Mouse (Mus musculus) C2C12 (cell line): ENCODE measurements at regions not wholly inside any gene's neighbourhood (a gene's known extent, or its start where the extent isn't known, plus 50 kb on each side); places are given as distances from the start of the nearest gene placed in this dataset.

Experiments
- H3K27me3 ChIP-seq: one replicate; pipeline ENCODE4 v1.6.1; 2011; ENCODE audit not compliant: control insufficient read depth, insufficient read depth, insufficient read length
- H3K36me3 ChIP-seq: one replicate; pipeline ENCODE4 v1.6.1; 2011; ENCODE audit not compliant: control insufficient read depth, insufficient read depth
- H3K4me3 ChIP-seq: one replicate; pipeline ENCODE4 v1.5.1; 2011; ENCODE audit warnings: mild to moderate bottlenecking, control low read depth; ENCODE audit not compliant: poor library complexity, insufficient read depth, severe bottlenecking
- H3K79me2 ChIP-seq: one replicate; pipeline ENCODE4 v1.6.1; 2011; ENCODE audit not compliant: control insufficient read depth, insufficient read depth
- H3K79me3 ChIP-seq: one replicate; pipeline ENCODE4 v1.6.1; 2011; ENCODE audit warnings: low read depth, control low read depth
- H3ac ChIP-seq: one replicate; pipeline ENCODE3; 2011; ENCODE audit warnings: low read depth; ENCODE audit not compliant: control insufficient read depth, insufficient read length
- CEBPB ChIP-seq: IDR thresholded peaks from one replicate; pipeline ENCODE4 v1.6.1; 2011; ENCODE audit warnings: low read depth, mild to moderate bottlenecking, control low read depth, moderate library complexity
- CTCF ChIP-seq: IDR thresholded peaks from one replicate; pipeline ENCODE4 v1.5.1; 2011; ENCODE audit not compliant: control insufficient read depth, insufficient read depth, insufficient read length
- FOSL1 ChIP-seq: IDR thresholded peaks from one replicate; pipeline ENCODE4 v1.8.0; 2011; ENCODE audit warnings: mild to moderate bottlenecking, low read length; ENCODE audit not compliant: poor library complexity, insufficient read depth, severe bottlenecking
- MAX ChIP-seq: IDR thresholded peaks from one replicate; pipeline ENCODE4 v1.6.1; 2011; ENCODE audit warnings: mild to moderate bottlenecking, control low read depth
- MYOD1 ChIP-seq: IDR thresholded peaks from one replicate; pipeline ENCODE4 v1.6.1; 2011; ENCODE audit warnings: low read depth; ENCODE audit not compliant: control insufficient read depth, insufficient read length
- MYOG ChIP-seq: IDR thresholded peaks from one replicate; pipeline ENCODE4 v1.6.1; 2011; ENCODE audit not compliant: control insufficient read depth, insufficient read length; ENCODE audit errors: extremely low read depth
- USF1 ChIP-seq: IDR thresholded peaks from one replicate; pipeline ENCODE4 v1.6.1; 2011; ENCODE audit warnings: low read depth, mild to moderate bottlenecking, control low read depth, moderate library complexity

GRCm38 (mm10) chr17:14538527-14538926 is 155.5 kb downstream of the Thbs2 start:
- no peaks in the 10 kb centered on the region for H3K79me3 ChIP-seq
- H3ac ChIP-seq = no peak overlapping the region
- no peak for TF ChIP-seq MYOD1

GRCm38 (mm10) chr17:14532979-14533314 is 161.1 kb downstream of the Thbs2 start:
- Histone ChIP-seq H3K79me3 (no peaks in the 10 kb centered on the region), H3ac (no peak overlapping the region), H3K4me3 (no peak overlapping the region), H3K27me3 (no peaks in the 10 kb centered on the region), H3K36me3 (no peaks in the 10 kb centered on the region), H3K79me2 (no peaks in the 10 kb centered on the region)
- no peak for TF ChIP-seq FOSL1
- TF ChIP-seq MAX = no peak
- no peak for TF ChIP-seq USF1
- TF ChIP-seq CTCF = no peak
- TF ChIP-seq MYOD1 = no peak
- no peak for TF ChIP-seq CEBPB
- TF ChIP-seq MYOG = no peak

More at GRCm38 (mm10) chr17:14538527-14538926, 155.5 kb downstream of the Thbs2 start:
- Histone ChIP-seq H3K36me3 (no peaks in the 10 kb centered on the region), H3K27me3 (no peaks in the 10 kb centered on the region), H3K79me2 (no peaks in the 10 kb centered on the region), H3K4me3 (no peak overlapping the region)

- H3K79me3 ChIP-seq = no peaks in the 10 kb centered on the region
- H3ac ChIP-seq = no peak overlapping the region
- no peak overlapping the region for H3K4me3 ChIP-seq
- no peaks in the 10 kb centered on the region for H3K36me3 ChIP-seq
- no peaks in the 10 kb centered on the region for H3K79me2 ChIP-seq
- H3K27me3 ChIP-seq = no peaks in the 10 kb centered on the region
- TF ChIP-seq MYOD1 (no peak), MAX (no peak), FOSL1 (no peak), CEBPB (no peak), USF1 (no peak), CTCF (no peak), MYOG (no peak)
Measured at GRCm38 (mm10) chr17:14532298-14532978, 161.6 kb downstream of the Thbs2 start.

DNA sequence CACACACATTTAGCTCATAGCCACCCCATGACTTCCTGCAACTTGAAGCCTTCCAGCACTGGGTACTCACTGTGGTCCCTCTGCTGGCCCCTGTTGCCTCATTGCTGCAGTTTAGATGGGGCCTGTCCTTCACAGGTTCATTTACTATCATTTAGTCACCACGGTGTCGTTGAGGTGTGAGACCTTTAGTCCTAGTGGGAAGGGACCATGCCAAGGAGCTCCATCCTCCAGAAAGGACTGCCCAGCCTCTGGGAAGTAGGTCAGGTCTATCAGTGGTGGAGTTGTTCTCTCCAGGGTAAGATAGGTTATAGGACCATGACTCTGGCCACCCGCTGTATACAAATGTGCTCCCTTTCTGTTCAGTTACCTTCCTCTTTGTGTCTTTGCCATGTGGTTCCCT is 162.2 kb downstream of the Thbs2 start:
- Histone ChIP-seq H3K36me3 (no peaks in the 10 kb centered on the region), H3ac (no peak overlapping the region), H3K79me3 (no peaks in the 10 kb centered on the region), H3K4me3 (no peak overlapping the region), H3K27me3 (no peaks in the 10 kb centered on the region), H3K79me2 (no peaks in the 10 kb centered on the region)
- TF ChIP-seq MYOD1 = no peak
- TF ChIP-seq CEBPB = no peak
- TF ChIP-seq CTCF = no peak
- no peak for TF ChIP-seq MAX
- TF ChIP-seq FOSL1 = no peak
- TF ChIP-seq MYOG = no peak
- no peak for TF ChIP-seq USF1

- Histone ChIP-seq H3K4me3 (no peak overlapping the region), H3K79me2 (no peaks in the 10 kb centered on the region)
- TF ChIP-seq CEBPB (no peak), MYOD1 (no peak), FOSL1 (no peak), MAX (no peak), CTCF (no peak), MYOG (no peak), USF1 (no peak)
Measured at GRCm38 (mm10) chr17:14527691-14528090, 166.3 kb downstream of the Thbs2 start.

GRCm38 (mm10) chr17:14525255-14525654 is 168.8 kb downstream of the Thbs2 start:
- no peaks in the 10 kb centered on the region for H3K79me2 ChIP-seq
- no peak for TF ChIP-seq CTCF
- no peak for TF ChIP-seq MAX
- no peak for TF ChIP-seq CEBPB
- TF ChIP-seq MYOD1 = no peak
- no peak for TF ChIP-seq USF1
- TF ChIP-seq FOSL1 = no peak
- TF ChIP-seq MYOG = no peak
- H3ac ChIP-seq = no peak overlapping the region
- H3K79me3 ChIP-seq = no peaks in the 10 kb centered on the region
- no peaks in the 10 kb centered on the region for H3K27me3 ChIP-seq
- H3K4me3 ChIP-seq = no peak overlapping the region
- H3K36me3 ChIP-seq = no peaks in the 10 kb centered on the region

More at GRCm38 (mm10) chr17:14527691-14528090, 166.3 kb downstream of the Thbs2 start:
- Histone ChIP-seq H3K79me3 (no peaks in the 10 kb centered on the region), H3K27me3 (no peaks in the 10 kb centered on the region), H3K36me3 (no peaks in the 10 kb centered on the region), H3ac (no peak overlapping the region)
